Comparison of ENCODE assay signal across 23 mouse cellular contexts in genomic region chr7:100043096-100043495, GRCm38 (mm10). TPM values are rescaled to one million over a fixed set of nuclear protein-coding genes. Genes with fewer than 3 reads are reported as not detected.
"Had no signal": no experiment of that assay in that cellular context is flagged by ENCODE, and none has a peak within 500 bp of the region (broad histone marks: within the 10 kb centered on the region; RNA-seq: fewer than 3 reads in every experiment).

No protein-coding gene starts in this region.

- H3K4me1 ChIP-seq: megakaryocyte, embryonic 14.5 days; neural tube, embryonic 13.5 days had no signal

- H3K27me3 ChIP-seq: kidney, embryonic 15.5 days; lung, embryonic 15.5 days had no signal

- DNase-seq: kidney, adult 8-10 months; kidney, postnatal 14 days; liver, postnatal 0 days; lung, postnatal 10 days; lung, postnatal 36 days; retina, postnatal 1 day; right cerebral cortex, postnatal 25 days; thymus, adult 18-20 months; thymus, postnatal 36 days had no signal

- H3K9ac ChIP-seq: kidney, embryonic 15.5 days; liver, embryonic 14.5 days; liver, postnatal 0 days; lung, embryonic 15.5 days; midbrain, embryonic 13.5 days; neural tube, embryonic 13.5 days had no signal

- H3K27ac ChIP-seq: liver, embryonic 14.5 days; lung, embryonic 15.5 days; midbrain, embryonic 13.5 days; neural tube, embryonic 13.5 days had no signal

- H3K9me3 ChIP-seq: kidney, embryonic 15.5 days; lung, embryonic 15.5 days; midbrain, embryonic 10.5 days; midbrain, embryonic 13.5 days; neural tube, embryonic 13.5 days had no signal

- ATAC-seq: intestine, postnatal 0 days; liver, postnatal 0 days; midbrain, embryonic 13.5 days; midbrain, embryonic 16.5 days had no signal

- H3K36me3 ChIP-seq: kidney, embryonic 15.5 days; lung, embryonic 15.5 days; midbrain, embryonic 10.5 days; midbrain, embryonic 13.5 days; neural tube, embryonic 13.5 days had no signal

- H3K4me2 ChIP-seq: kidney, embryonic 15.5 days; liver, embryonic 11.5 days; lung, embryonic 15.5 days; midbrain, embryonic 13.5 days; neural tube, embryonic 13.5 days had no signal

- H3K4me3 ChIP-seq: kidney, embryonic 15.5 days; lung, embryonic 15.5 days; megakaryocyte, embryonic 14.5 days; midbrain, embryonic 10.5 days; midbrain, embryonic 13.5 days; myocyte; neural tube, embryonic 13.5 days had no signal

RNA-seq across cellular contexts. Expression of gene Chrdl2, which starts 37.1 kb away (rescaled TPM):
- total RNA-seq: layer of hippocampus, adult 18-20 months; monocyte, adult 5-6 weeks; neutrophil, adult 5-6 weeks had no signal
- polyA plus RNA-seq: liver, postnatal 0 days; lung, embryonic 15.5 days; midbrain, embryonic 13.5 days; myocyte had no signal
